Mouse (Mus musculus) liver, adult 2 months (tissue): ENCODE measurements at regions not wholly inside any gene's neighbourhood (a gene's known extent, or its start where the extent isn't known, plus 50 kb on each side); places are given as distances from the start of the nearest gene placed in this dataset.

Experiments used
- CTCF ChIP-seq: fragments of 200-500 bp; IDR thresholded peaks from 2 replicates; pipeline ENCODE4 v1.5.1; 2011; ENCODE audit warnings: low read depth, low read length, control low read depth
- POLR2A ChIP-seq: fragments of 200-500 bp; IDR thresholded peaks from 2 replicates; pipeline ENCODE4 v1.6.1; 2011; ENCODE audit warnings: low read length, control low read depth; ENCODE audit not compliant: insufficient read depth; ENCODE audit errors: extremely low read depth

DNA sequence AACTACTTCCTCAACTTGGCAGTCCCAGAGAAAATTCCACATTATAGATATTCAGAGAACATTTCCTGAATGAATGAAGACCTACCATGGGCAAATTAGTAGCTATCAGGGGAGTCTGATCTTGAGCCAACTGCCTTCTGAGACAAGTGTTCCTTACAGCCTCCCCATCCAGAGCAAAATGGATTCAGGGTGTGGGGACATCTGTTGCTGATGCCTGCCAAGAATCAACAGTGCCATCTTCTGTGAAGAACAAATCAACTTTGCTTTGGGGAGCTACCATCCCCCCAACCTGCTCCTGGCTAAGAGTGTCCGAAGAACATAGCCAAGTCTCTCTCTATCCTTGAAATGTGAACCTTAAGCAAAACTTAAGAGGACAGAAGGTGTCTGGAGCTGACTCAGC is 217.9 kb downstream of the Nedd1 start:
- TF ChIP-seq POLR2A, result no peak
- TF ChIP-seq CTCF, result no peak
